Mouse (Mus musculus) stomach, postnatal 0 days (tissue): ENCODE measurements around the gene Grid1.

ENCODE experiments used
- CTCF ChIP-seq: IDR thresholded peaks from 2 replicates; pipeline ENCODE4 v1.5.1; 2016; ENCODE audit warnings: antibody characterized with exemption, low read depth, mild to moderate bottlenecking, moderate library complexity
- EP300 ChIP-seq: optimal IDR thresholded peaks from 2 replicates; pipeline ENCODE3; 2016; ENCODE audit warnings: antibody characterized with exemption

DNA sequence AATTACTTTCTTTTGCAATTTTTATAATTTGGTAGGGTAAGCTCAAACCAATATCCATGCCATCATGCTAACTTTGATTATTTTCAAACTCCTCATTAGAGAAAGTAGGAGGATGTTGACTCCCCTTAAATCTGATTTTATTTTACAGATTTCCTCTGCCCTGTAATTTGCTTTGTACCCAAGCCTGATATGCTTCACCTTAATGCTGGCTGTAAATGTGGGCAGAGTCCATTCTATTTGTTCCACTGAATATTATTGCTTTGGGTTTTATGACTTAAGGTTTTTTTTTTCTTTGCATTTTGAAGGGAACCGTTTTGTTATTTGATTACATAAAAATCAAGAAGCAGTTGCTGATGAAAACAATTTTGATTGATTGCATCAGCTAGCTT lies 722.1 kb downstream of the Grid1 start:
- TF ChIP-seq CTCF = no peak
- TF ChIP-seq EP300 = no peak
